Mouse (Mus musculus): Measurements from ENCODE around the gene Tmem219.

DNA sequence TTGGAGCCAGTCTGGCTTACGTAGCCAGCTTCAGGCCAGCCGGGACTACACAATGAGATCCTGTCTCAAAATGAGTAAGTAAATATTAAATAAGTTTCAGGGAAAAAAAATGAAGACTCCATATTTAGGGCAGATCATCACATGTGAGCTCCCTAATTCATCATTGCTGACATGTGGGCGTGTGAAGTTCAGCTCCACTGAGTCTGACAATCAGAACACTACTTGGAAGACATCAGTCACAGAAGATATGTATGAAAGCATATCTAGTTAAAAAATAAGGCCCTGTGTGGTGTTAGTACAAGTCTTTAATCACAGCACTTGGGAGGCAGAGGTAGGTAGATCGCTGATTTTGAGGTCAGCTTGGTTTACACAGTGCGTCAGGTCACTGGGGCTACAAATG lies 35.4 kb downstream of the Tmem219 start:
- TF ChIP-seq CTCF (conservative IDR thresholded peaks at IDR 0.05; ENCODE audit: insufficient read depth, insufficient read length, low read depth, low read length): no peak
- TF ChIP-seq POLR2A (IDR thresholded peaks at IDR 0.05; ENCODE audit: low read depth, low read length): no peak
